ENCODE assay signal across 24 mouse cellular contexts in genomic region chr14:16479521-16479920, GRCm38 (mm10).
A peak's percentile ranks its signal among the peaks of the same experiment; 100 is the strongest.
DNase-seq lines count a peak whose midpoint lies in the region; ATAC-seq and TF ChIP-seq lines count a peak whose summit lies in the region.
"Had no signal": no experiment of that assay in that cellular context is flagged by ENCODE, and none has a peak within 500 bp of the region (broad histone marks: within the 10 kb centered on the region; RNA-seq: fewer than 3 reads in every experiment).

No protein-coding gene starts in this region.

- H3K9ac ChIP-seq in heart, embryonic 11.5 days (ENCODE audit: low read depth, low read length): no peak overlapping the region
- no peak overlapping the region for H3K9ac ChIP-seq in kidney, embryonic 14.5 days (ENCODE audit: low read depth, low read length)
- no peak overlapping the region for H3K9ac ChIP-seq in liver, embryonic 14.5 days (replicated peaks)
- H3K9ac ChIP-seq in midbrain, embryonic 15.5 days: no peak overlapping the region
- H3K9ac ChIP-seq: embryonic facial prominence, embryonic 13.5 days; forebrain, embryonic 15.5 days; liver, embryonic 13.5 days; neural tube, embryonic 12.5 days had no signal

- H3K4me2 ChIP-seq in heart, embryonic 11.5 days: no peak overlapping the region
- H3K4me2 ChIP-seq in kidney, embryonic 14.5 days (replicated peaks; ENCODE audit: low read depth, low read length): no peak overlapping the region
- no peak overlapping the region for H3K4me2 ChIP-seq in liver, embryonic 14.5 days (ENCODE audit: low read depth)
- H3K4me2 ChIP-seq in midbrain, embryonic 15.5 days: no peak overlapping the region
- H3K4me2 ChIP-seq: embryonic facial prominence, embryonic 13.5 days; forebrain, embryonic 15.5 days; liver, embryonic 13.5 days; midbrain, embryonic 11.5 days; neural tube, embryonic 12.5 days had no signal

- H3K4me3 ChIP-seq in heart, embryonic 10.5 days: no peak overlapping the region
- H3K4me3 ChIP-seq in heart, embryonic 11.5 days (ENCODE audit: low read depth, low read length): no peak overlapping the region
- no peak overlapping the region for H3K4me3 ChIP-seq in kidney, embryonic 14.5 days (ENCODE audit: low read length)
- no peak overlapping the region for H3K4me3 ChIP-seq in liver, embryonic 14.5 days (ENCODE audit: insufficient read depth in 1 of 2, low read depth in 2 of 2, low read length in 2 of 2)
- no peak overlapping the region for H3K4me3 ChIP-seq in midbrain, embryonic 15.5 days
- H3K4me3 ChIP-seq: embryonic facial prominence, embryonic 13.5 days; forebrain, embryonic 10.5 days; forebrain, embryonic 15.5 days; hindbrain, embryonic 10.5 days; liver, embryonic 13.5 days; myocyte; neural tube, embryonic 12.5 days had no signal

- WGBS in heart, embryonic 10.5 days: 86% methylated on average over 2 of the region's 2 CpGs
- 86% methylated on average over 2 of the region's 2 CpGs for WGBS in heart, embryonic 11.5 days (ENCODE audit: insufficient replicate concordance)
- 94% methylated on average over 2 of the region's 2 CpGs for WGBS in kidney, embryonic 14.5 days
- 33% methylated on average over 2 of the region's 2 CpGs for WGBS in liver, embryonic 14.5 days (ENCODE audit: insufficient replicate concordance)
- WGBS in midbrain, embryonic 15.5 days: 76% methylated on average over 2 of the region's 2 CpGs

- no peaks in the 10 kb centered on the region for H3K9me3 ChIP-seq in heart, embryonic 10.5 days
- H3K9me3 ChIP-seq in heart, embryonic 11.5 days (replicated peaks; ENCODE audit: control insufficient read depth, low read length): no peaks in the 10 kb centered on the region
- H3K9me3 ChIP-seq in kidney, embryonic 14.5 days (ENCODE audit: control insufficient read depth, low read length): no peaks in the 10 kb centered on the region
- H3K9me3 ChIP-seq in liver, embryonic 14.5 days (ENCODE audit: control insufficient read depth, low read length): no peaks in the 10 kb centered on the region
- no peaks in the 10 kb centered on the region for H3K9me3 ChIP-seq in midbrain, embryonic 15.5 days
- H3K9me3 ChIP-seq: embryonic facial prominence, embryonic 13.5 days; forebrain, embryonic 10.5 days; forebrain, embryonic 15.5 days; hindbrain, embryonic 10.5 days; liver, embryonic 13.5 days; neural tube, embryonic 12.5 days had no signal

- H3K27me3 ChIP-seq in heart, embryonic 10.5 days (ENCODE audit: insufficient read depth, poor library complexity, severe bottlenecking): no peaks in the 10 kb centered on the region
- H3K27me3 ChIP-seq in heart, embryonic 11.5 days (ENCODE audit: control insufficient read depth, insufficient read depth, low read length): no peaks in the 10 kb centered on the region
- H3K27me3 ChIP-seq in kidney, embryonic 14.5 days (ENCODE audit: control insufficient read depth, insufficient read depth, low read length): no peaks in the 10 kb centered on the region
- no peaks in the 10 kb centered on the region for H3K27me3 ChIP-seq in liver, embryonic 14.5 days (ENCODE audit: control insufficient read depth, insufficient read depth, low read length)
- no peaks in the 10 kb centered on the region for H3K27me3 ChIP-seq in midbrain, embryonic 15.5 days (replicated peaks)
- H3K27me3 ChIP-seq: embryonic facial prominence, embryonic 13.5 days; forebrain, embryonic 15.5 days; liver, embryonic 13.5 days; neural tube, embryonic 12.5 days had no signal

- H3K27ac ChIP-seq in heart, embryonic 10.5 days: no peak overlapping the region
- no peak overlapping the region for H3K27ac ChIP-seq in heart, embryonic 11.5 days (ENCODE audit: low read depth, low read length)
- no peak overlapping the region for H3K27ac ChIP-seq in kidney, embryonic 14.5 days (ENCODE audit: low read depth, low read length)
- no peak overlapping the region for H3K27ac ChIP-seq in liver, embryonic 14.5 days
- no peak overlapping the region for H3K27ac ChIP-seq in midbrain, embryonic 15.5 days
- H3K27ac ChIP-seq: embryonic facial prominence, embryonic 13.5 days; forebrain, embryonic 10.5 days; forebrain, embryonic 15.5 days; hindbrain, embryonic 10.5 days; liver, embryonic 13.5 days; neural tube, embryonic 12.5 days had no signal

- TF ChIP-seq CTCF in liver, embryonic 14.5 days (IDR thresholded peaks at IDR 0.05; ENCODE audit: low read depth): no peak

- no peak for TF ChIP-seq EP300 in liver, embryonic 14.5 days (IDR thresholded peaks at IDR 0.05; ENCODE audit: low read depth)

- DNase-seq in heart, embryonic 10.5 days (ENCODE audit: low spot score): peak; percentile 64
- peak; percentile 30 to 36 for DNase-seq in kidney, postnatal 36 days
- peak in 1 of 3 experiments; percentile 13 for DNase-seq in liver, embryonic 14.5 days (ENCODE audit: low read depth in 3 of 3, low spot score in 3 of 3)
- DNase-seq in frontal cortex, postnatal 10 days (ENCODE audit: low spot score in 2 of 2): no peak
- DNase-seq: adrenal gland, postnatal 14 days; cerebellum, adult 11-12 months; cerebellum, adult 9-11 months; gastrocnemius, postnatal 10 days; layer of hippocampus, postnatal 36 days; liver, embryonic 13.5 days; lung, postnatal 36 days; right cerebral cortex, postnatal 14 days; thymus, postnatal 4 days had no signal

- no peak for ATAC-seq in heart, embryonic 11.5 days (replicated peaks; ENCODE audit: insufficient number of reproducible peaks, low FRiP score, low TSS enrichment)
- ATAC-seq in kidney, embryonic 14.5 days (ENCODE audit: low FRiP score, low TSS enrichment): no peak
- ATAC-seq in liver, embryonic 14.5 days (ENCODE audit: insufficient read depth): peak; percentile 41; the same call in 1 of the 2 replicates
- no peak for ATAC-seq in midbrain, embryonic 15.5 days (replicated peaks)
- ATAC-seq: forebrain, embryonic 15.5 days; hindbrain, embryonic 16.5 days had no signal

- peaks cover 17% of the 10 kb centered on the region for H3K4me1 ChIP-seq in heart, embryonic 10.5 days
- peaks cover 8% of the 10 kb centered on the region for H3K4me1 ChIP-seq in heart, embryonic 11.5 days (ENCODE audit: control insufficient read depth, insufficient read depth, low read length)
- 0 out of 2 replicates have a peak, but pooled peaks cover 7% of the 10 kb centered on the region for H3K4me1 ChIP-seq in kidney, embryonic 14.5 days (ENCODE audit: control insufficient read depth, insufficient read depth, low read length)
- H3K4me1 ChIP-seq in liver, embryonic 14.5 days (replicated peaks; ENCODE audit: control insufficient read depth in 2 of 2, insufficient read depth in 2 of 2, low read length in 1 of 2): peaks cover 0 to 4% of the 10 kb centered on the region in 2 experiments; a peak in 1 of 4 replicates
- H3K4me1 ChIP-seq in midbrain, embryonic 15.5 days: no peaks in the 10 kb centered on the region
- H3K4me1 ChIP-seq: liver, embryonic 13.5 days had no signal

- no peaks in the 10 kb centered on the region for H3K36me3 ChIP-seq in heart, embryonic 10.5 days
- no peaks in the 10 kb centered on the region for H3K36me3 ChIP-seq in heart, embryonic 11.5 days (ENCODE audit: control insufficient read depth, insufficient read depth, low read length)
- H3K36me3 ChIP-seq in kidney, embryonic 14.5 days (ENCODE audit: control insufficient read depth, insufficient read depth, low read length): no peaks in the 10 kb centered on the region
- H3K36me3 ChIP-seq in liver, embryonic 14.5 days (replicated peaks; ENCODE audit: control insufficient read depth, insufficient read depth, low read depth): no peaks in the 10 kb centered on the region
- H3K36me3 ChIP-seq in midbrain, embryonic 15.5 days (replicated peaks): no peaks in the 10 kb centered on the region
- H3K36me3 ChIP-seq: embryonic facial prominence, embryonic 13.5 days; forebrain, embryonic 10.5 days; forebrain, embryonic 15.5 days; hindbrain, embryonic 10.5 days; liver, embryonic 13.5 days; neural tube, embryonic 12.5 days had no signal

Comparison
In these comparisons a context has a peak if more than half of its experiments do, and no peak if none do; other contexts are left out.
1. DNase-seq: peak in heart, embryonic 10.5 days (single experiment) and kidney, postnatal 36 days (2 of 2); none in frontal cortex, postnatal 10 days (0 of 2).